Mouse (Mus musculus): ENCODE measurements at regions not wholly inside any gene's neighbourhood (a gene's known extent, or its start where the extent isn't known, plus 50 kb on each side); places are given as distances from the start of the nearest gene placed in this dataset.
"Not testable (repeated sequence)": the region's sequence is repeated elsewhere in the genome, so short reads cannot be mapped to it uniquely, and the experiment has no call there.

- no peak for DNase-seq (ENCODE audit: extremely low read depth, low read depth)
These were observed 704.0 kb downstream of the 4930447A16Rik start for GRCm38 (mm10) chr15:38129330-38129729.

- DNase-seq (ENCODE audit: extremely low read depth, low read depth) = no peak
These were observed 704.7 kb downstream of the 4930447A16Rik start for GRCm38 (mm10) chr15:38129861-38130631.

GRCm38 (mm10) chr15:38130632-38131028, 705.3 kb downstream of the 4930447A16Rik start:
- DNase-seq (ENCODE audit: extremely low read depth, low read depth) = no peak

- no peak for DNase-seq (ENCODE audit: extremely low read depth, low read depth)
These were observed 714.3 kb downstream of the 4930447A16Rik start for GRCm38 (mm10) chr15:38139639-38140038.

GRCm38 (mm10) chr15:38143495-38143894, 718.1 kb downstream of the 4930447A16Rik start:
- DNase-seq (ENCODE audit: extremely low read depth, low read depth) = peak; percentile 9

- DNase-seq (ENCODE audit: extremely low read depth, low read depth) = no peak
These were observed 726.3 kb downstream of the 4930447A16Rik start for GRCm38 (mm10) chr15:38151654-38152053.

GRCm38 (mm10) chr15:38153821-38154220, 728.5 kb downstream of the 4930447A16Rik start:
- not testable (repeated sequence) for DNase-seq (ENCODE audit: extremely low read depth, low read depth)

- DNase-seq (ENCODE audit: extremely low read depth, low read depth) = no peak
These were observed 733.8 kb downstream of the 4930447A16Rik start for GRCm38 (mm10) chr15:38159161-38159560.

GRCm38 (mm10) chr15:38163721-38164120, 738.4 kb downstream of the 4930447A16Rik start:
- no peak for DNase-seq (ENCODE audit: extremely low read depth, low read depth)

GRCm38 (mm10) chr15:38164848-38165247, 739.5 kb downstream of the 4930447A16Rik start:
- DNase-seq (ENCODE audit: extremely low read depth, low read depth) = no peak

GRCm38 (mm10) chr15:38165881-38166445, 740.6 kb downstream of the 4930447A16Rik start:
- DNase-seq (ENCODE audit: extremely low read depth, low read depth) = no peak

- DNase-seq (ENCODE audit: extremely low read depth, low read depth) = no peak
These were observed 741.1 kb downstream of the 4930447A16Rik start for GRCm38 (mm10) chr15:38166476-38166875.

- no peak for DNase-seq (ENCODE audit: extremely low read depth, low read depth)
These were observed 742.3 kb downstream of the 4930447A16Rik start for GRCm38 (mm10) chr15:38167618-38168152.

- DNase-seq (ENCODE audit: extremely low read depth, low read depth) = no peak
These were observed 743.8 kb downstream of the 4930447A16Rik start for GRCm38 (mm10) chr15:38169191-38169590.
